Mouse (Mus musculus): ENCODE measurements at regions not wholly inside any gene's neighbourhood (a gene's known extent, or its start where the extent isn't known, plus 50 kb on each side); places are given as distances from the start of the nearest gene placed in this dataset.
A peak's percentile ranks its signal among the peaks of the same experiment; 100 is the strongest.

DNA sequence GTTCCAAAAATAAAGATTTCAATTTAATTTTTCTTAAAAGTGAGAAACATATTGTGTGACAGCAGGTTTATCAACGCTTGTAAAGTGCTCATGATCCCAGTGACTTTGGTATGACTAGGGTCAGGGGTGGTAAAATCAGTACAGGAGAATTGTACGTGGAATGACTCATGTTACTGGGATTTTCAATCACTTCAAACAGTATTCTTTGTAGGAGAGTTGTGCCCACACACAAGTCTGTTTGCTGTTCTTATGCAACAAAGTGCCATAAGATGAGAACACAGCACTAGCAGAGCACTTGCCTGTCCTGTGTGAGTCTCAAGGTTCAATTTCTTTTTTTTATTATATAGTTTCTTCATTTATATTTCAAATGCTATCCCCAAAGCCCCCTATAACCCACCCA lies 166.5 kb downstream of the Smarca1 start:
- H3K27ac ChIP-seq, result no peak overlapping the region
- no peaks in the 10 kb centered on the region for H3K4me1 ChIP-seq
- H3K27me3 ChIP-seq, result no peaks in the 10 kb centered on the region
- no peak overlapping the region for H3K4me2 ChIP-seq
- H3K9ac ChIP-seq, result no peak overlapping the region
- WGBS, result 87% methylated on average over 2 of the region's 2 CpGs
- H3K9me3 ChIP-seq (replicated peaks), result no peaks in the 10 kb centered on the region
- H3K36me3 ChIP-seq (ENCODE audit: poor library complexity, severe bottlenecking), result no peaks in the 10 kb centered on the region
- H3K4me3 ChIP-seq, result no peak overlapping the region
- ATAC-seq, result no peak

DNA sequence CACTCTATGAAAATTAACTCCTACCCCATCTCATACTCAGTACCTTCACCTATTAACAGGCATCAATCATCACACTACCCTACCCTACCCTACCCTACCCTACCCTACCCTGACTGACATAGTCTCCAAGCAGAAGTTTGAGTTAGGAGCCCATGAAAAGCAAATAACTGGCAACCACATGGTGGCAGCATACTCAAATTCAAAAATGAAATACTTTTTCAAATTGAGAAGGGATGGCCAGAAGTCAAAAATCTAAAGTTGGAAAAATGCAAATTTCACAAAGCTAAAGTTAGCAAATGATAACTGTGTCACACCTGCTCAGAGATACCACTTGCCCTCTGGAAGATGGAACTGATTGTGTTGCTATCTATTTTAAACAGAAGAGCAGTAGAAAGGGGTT lies 189.7 kb downstream of the Smarca1 start:
- Histone ChIP-seq H3K4me2 (no peak overlapping the region), H3K4me3 (no peak overlapping the region), H3K9ac (no peak overlapping the region), H3K9me3 (replicated peaks) (no peaks in the 10 kb centered on the region), H3K27ac (no peak overlapping the region), H3K4me1 (no peaks in the 10 kb centered on the region), H3K27me3 (no peaks in the 10 kb centered on the region), H3K36me3 (ENCODE audit: poor library complexity, severe bottlenecking) (no peaks in the 10 kb centered on the region)
- ATAC-seq, result no peak

DNA sequence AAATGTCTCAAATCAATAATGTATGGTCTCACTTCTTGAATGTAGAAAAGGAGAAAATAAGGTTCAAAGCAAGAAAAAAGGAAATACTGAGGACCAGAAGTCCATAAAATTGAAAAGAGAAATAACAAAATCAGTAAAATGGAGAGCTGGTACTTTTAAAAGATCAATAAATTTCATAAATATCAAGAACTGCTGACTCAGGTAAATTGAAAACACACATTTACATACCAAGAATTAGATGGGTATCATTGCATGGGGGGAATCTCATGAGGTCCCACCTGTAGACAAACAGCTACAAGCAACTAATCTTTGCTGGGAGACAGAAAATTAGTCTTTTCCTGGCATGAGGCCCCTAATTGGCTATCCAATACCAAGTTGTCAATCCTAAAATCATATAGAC lies 224.0 kb downstream of the Smarca1 start:
- no peak for ATAC-seq
- no peak overlapping the region for H3K4me2 ChIP-seq
- no peak overlapping the region for H3K27ac ChIP-seq

DNA sequence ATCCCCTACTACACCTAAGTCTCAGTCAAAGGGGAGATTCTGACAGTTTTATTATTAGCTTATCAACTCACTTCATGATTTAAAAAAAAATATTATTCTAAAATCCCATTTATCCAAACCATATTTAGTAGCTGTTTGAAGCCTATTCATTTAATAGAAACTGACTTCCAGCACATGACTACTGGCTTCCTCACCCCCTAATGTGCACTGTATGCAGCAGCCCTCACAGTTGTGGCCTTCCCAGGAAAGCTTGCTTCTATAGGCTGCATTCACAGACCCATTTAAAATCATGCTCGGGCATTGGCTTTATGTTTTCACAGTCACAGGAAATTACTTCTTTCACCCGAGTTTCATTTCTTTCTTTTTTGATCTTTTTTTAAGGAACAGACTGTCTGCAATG lies 246.3 kb downstream of the Smarca1 start:
- H3K9me3 ChIP-seq (replicated peaks), result no peaks in the 10 kb centered on the region
- WGBS, result 54% methylated on average over 2 of the region's 2 CpGs
- H3K4me3 ChIP-seq, result no peak overlapping the region
- no peaks in the 10 kb centered on the region for H3K27me3 ChIP-seq
- H3K27ac ChIP-seq, result no peak overlapping the region
- H3K9ac ChIP-seq, result no peak overlapping the region
- ATAC-seq, result no peak
- no peaks in the 10 kb centered on the region for H3K36me3 ChIP-seq (ENCODE audit: poor library complexity, severe bottlenecking)
- no peaks in the 10 kb centered on the region for H3K4me1 ChIP-seq
- H3K4me2 ChIP-seq, result no peak overlapping the region

More for the DNA sequence above, 224.0 kb downstream of the Smarca1 start:
- Histone ChIP-seq H3K4me3 (no peak overlapping the region), H3K9me3 (replicated peaks) (no peaks in the 10 kb centered on the region), H3K27me3 (no peaks in the 10 kb centered on the region), H3K9ac (no peak overlapping the region), H3K36me3 (ENCODE audit: poor library complexity, severe bottlenecking) (no peaks in the 10 kb centered on the region), H3K4me1 (no peaks in the 10 kb centered on the region)

DNA sequence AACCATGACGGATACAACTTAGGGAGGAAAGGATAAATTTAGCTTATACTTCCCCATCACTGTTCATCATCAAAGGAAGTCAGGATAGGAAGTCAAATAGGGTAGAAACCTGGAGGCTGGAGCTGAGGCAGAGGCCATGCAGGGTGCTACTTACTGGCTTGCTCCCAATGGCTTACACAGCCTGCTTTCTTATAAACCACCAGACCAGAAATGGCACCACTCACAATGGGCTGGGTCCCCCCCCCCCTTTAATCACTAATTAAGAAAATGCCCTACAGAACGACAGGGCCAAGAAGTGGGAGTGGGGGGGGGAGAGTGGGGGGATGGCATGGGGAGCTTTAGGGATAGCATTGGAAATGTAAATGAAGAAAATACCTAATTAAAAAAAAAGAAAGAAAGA lies 251.6 kb downstream of the Smarca1 start:
- ATAC-seq, result peak; percentile 77
- no peaks in the 10 kb centered on the region for H3K27me3 ChIP-seq
- no peak overlapping the region for H3K27ac ChIP-seq
- H3K36me3 ChIP-seq (ENCODE audit: poor library complexity, severe bottlenecking), result no peaks in the 10 kb centered on the region
- no peak overlapping the region for H3K4me2 ChIP-seq
- no peaks in the 10 kb centered on the region for H3K9me3 ChIP-seq (replicated peaks)
- WGBS, result 43% methylated on average over 2 of the region's 2 CpGs
- H3K4me1 ChIP-seq, result no peaks in the 10 kb centered on the region
- H3K4me3 ChIP-seq, result no peak overlapping the region
- no peak overlapping the region for H3K9ac ChIP-seq

DNA sequence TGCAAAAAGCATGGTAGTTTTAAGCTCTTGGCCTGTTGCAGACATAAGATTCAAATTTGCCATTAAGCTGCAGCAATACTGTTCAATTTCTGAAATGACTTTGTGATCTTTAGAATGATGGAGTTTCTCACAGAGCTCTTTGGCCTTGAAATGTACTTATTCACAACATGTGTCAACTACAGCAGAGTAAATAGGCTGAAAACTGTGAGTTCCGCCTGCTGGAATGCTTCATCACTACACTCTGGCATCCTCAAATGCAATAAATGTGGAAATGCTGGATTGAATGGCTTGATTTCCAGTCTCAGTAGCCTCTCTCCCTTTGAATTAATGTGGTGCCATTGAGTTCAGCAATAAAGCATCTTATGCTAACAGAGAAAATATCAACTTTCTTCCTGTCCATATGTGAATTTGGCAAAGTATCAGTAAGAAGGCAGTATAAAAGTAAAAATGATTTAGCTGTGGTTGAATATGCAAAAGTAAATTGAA lies 253.9 kb downstream of the Smarca1 start:
- no peaks in the 10 kb centered on the region for H3K4me1 ChIP-seq
- WGBS, result 88% methylated on average over 1 of the region's 1 CpGs
- no peak overlapping the region for H3K4me2 ChIP-seq
- H3K27ac ChIP-seq, result no peak overlapping the region
- H3K9me3 ChIP-seq (replicated peaks), result no peaks in the 10 kb centered on the region
- no peak overlapping the region for H3K4me3 ChIP-seq
- no peaks in the 10 kb centered on the region for H3K27me3 ChIP-seq
- no peaks in the 10 kb centered on the region for H3K36me3 ChIP-seq (ENCODE audit: poor library complexity, severe bottlenecking)
- no peak for ATAC-seq
- H3K9ac ChIP-seq, result no peak overlapping the region

DNA sequence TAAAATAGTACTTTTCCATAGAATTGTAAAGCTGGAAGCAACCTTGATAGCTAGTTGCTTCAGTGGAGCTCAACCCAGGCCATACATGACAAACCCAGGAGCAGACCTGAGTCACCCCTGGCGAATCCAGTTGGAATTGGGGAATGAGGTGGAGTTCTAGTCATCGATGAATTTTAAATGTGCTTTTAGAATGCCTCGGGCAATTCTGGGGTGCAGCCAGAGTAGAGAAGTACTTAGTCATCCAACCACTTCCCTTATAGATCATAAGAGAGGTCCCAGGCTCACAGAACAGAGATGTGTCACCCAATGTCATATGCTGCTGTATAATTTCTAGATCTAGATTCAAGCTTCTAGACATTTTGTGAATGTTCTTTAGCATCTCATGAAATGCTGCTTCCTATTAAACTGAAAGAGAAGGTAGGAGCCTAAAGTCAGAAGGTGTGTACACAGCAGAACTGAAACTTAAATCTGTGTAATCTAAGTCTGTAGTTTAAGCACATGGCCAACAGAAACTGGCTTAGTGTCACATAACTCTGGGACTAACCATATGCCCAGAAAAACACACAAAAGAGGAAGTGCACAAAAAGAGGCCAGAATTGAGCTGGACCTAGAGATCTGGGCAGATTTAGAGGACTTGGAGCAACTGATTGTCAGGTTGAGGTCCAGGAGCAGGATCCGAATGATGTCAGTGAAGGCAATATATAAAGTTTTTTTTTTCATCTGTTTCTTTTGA lies 269.7 kb downstream of the Smarca1 start:
- Histone ChIP-seq H3K4me3 (no peak overlapping the region), H3K9ac (no peak overlapping the region), H3K4me2 (no peak overlapping the region)

DNA sequence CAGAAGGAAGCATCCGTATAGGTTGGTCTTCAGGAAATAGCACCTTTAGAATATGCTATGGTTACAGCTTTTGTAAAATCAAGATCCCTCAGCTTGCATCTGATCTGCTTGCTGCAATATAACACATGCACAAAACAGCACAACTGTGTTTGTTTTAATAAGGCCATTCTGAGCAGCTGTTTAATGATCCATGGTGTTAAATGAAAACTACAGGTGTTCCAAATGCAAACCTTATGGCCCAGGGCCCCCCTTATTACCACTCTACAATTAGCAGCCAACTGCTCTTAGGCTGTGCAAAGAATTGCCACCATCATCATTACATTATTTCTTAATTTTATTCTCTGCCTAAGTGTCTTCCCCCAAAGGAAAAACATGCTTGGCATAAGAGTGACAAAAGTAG lies 280.4 kb downstream of the Smarca1 start:
- Histone ChIP-seq H3K36me3 (ENCODE audit: poor library complexity, severe bottlenecking) (no peaks in the 10 kb centered on the region), H3K4me3 (no peak overlapping the region), H3K27ac (no peak overlapping the region), H3K27me3 (no peaks in the 10 kb centered on the region), H3K9ac (no peak overlapping the region), H3K4me1 (no peaks in the 10 kb centered on the region), H3K4me2 (no peak overlapping the region), H3K9me3 (replicated peaks) (no peaks in the 10 kb centered on the region)
- no peak for ATAC-seq
- WGBS, result 65% methylated on average over 1 of the region's 1 CpGs

More for the DNA sequence above, 269.7 kb downstream of the Smarca1 start:
- no peak overlapping the region for H3K27ac ChIP-seq
- 89% methylated on average over 4 of the region's 4 CpGs for WGBS
- H3K27me3 ChIP-seq, result no peaks in the 10 kb centered on the region
- no peak for ATAC-seq
- H3K36me3 ChIP-seq (ENCODE audit: poor library complexity, severe bottlenecking), result no peaks in the 10 kb centered on the region
- no peaks in the 10 kb centered on the region for H3K9me3 ChIP-seq (replicated peaks)
- no peaks in the 10 kb centered on the region for H3K4me1 ChIP-seq

All from forebrain, embryonic 13.5 days (tissue).